Mouse (Mus musculus): ENCODE data around the gene Tnfaip2. TPM values are rescaled to one million over a fixed set of nuclear protein-coding genes. Genes with fewer than 3 reads are reported as not detected.

Tnfaip2 gene
- polyA plus RNA-seq, 1 experiment from 2014 or later = 1.1 TPM

- 9% methylated on average over 9 of the region's 9 CpGs for WGBS
- no peak overlapping the region for H3K4me3 ChIP-seq (ENCODE audit: low read depth, low read length)
- peaks cover 94% of the 10 kb centered on the region for H3K27me3 ChIP-seq (replicated peaks; ENCODE audit: control insufficient read depth, insufficient read depth, low read length)
- H3K9me3 ChIP-seq (replicated peaks; ENCODE audit: control insufficient read depth, low read length) = no peaks in the 10 kb centered on the region
- H3K4me1 ChIP-seq (ENCODE audit: control insufficient read depth, insufficient read depth, low read length) = peaks cover 4% of the 10 kb centered on the region
- H3K27ac ChIP-seq (ENCODE audit: low read depth, low read length) = no peak overlapping the region
- no peak for DNase-seq (ENCODE audit: low spot score)
- no peak overlapping the region for H3K4me2 ChIP-seq (ENCODE audit: low read length)
- no peak for ATAC-seq
- H3K36me3 ChIP-seq (ENCODE audit: control insufficient read depth, insufficient read depth, low read length) = no peaks in the 10 kb centered on the region
- H3K9ac ChIP-seq (ENCODE audit: low read length) = no peak overlapping the region
Observed at GRCm38 (mm10) chr12:111447350-111447749, 5.1 kb downstream of the Tnfaip2 start.

GRCm38 (mm10) chr12:111447898-111448760, 5.9 kb downstream of the Tnfaip2 start:
- Histone ChIP-seq H3K9ac (ENCODE audit: low read length) (no peak overlapping the region), H3K27ac (ENCODE audit: low read depth, low read length) (no peak overlapping the region), H3K4me1 (ENCODE audit: control insufficient read depth, insufficient read depth, low read length) (no peaks in the 10 kb centered on the region), H3K36me3 (ENCODE audit: control insufficient read depth, insufficient read depth, low read length) (no peaks in the 10 kb centered on the region), H3K4me2 (ENCODE audit: low read length) (no peak overlapping the region), H3K27me3 (replicated peaks; ENCODE audit: control insufficient read depth, insufficient read depth, low read length) (peaks cover 86% of the 10 kb centered on the region), H3K9me3 (replicated peaks; ENCODE audit: control insufficient read depth, low read length) (no peaks in the 10 kb centered on the region), H3K4me3 (ENCODE audit: low read depth, low read length) (no peak overlapping the region)
- ATAC-seq = no peak
- no peak for DNase-seq (ENCODE audit: low spot score)
- 15% methylated on average over 22 of the region's 22 CpGs for WGBS

DNA sequence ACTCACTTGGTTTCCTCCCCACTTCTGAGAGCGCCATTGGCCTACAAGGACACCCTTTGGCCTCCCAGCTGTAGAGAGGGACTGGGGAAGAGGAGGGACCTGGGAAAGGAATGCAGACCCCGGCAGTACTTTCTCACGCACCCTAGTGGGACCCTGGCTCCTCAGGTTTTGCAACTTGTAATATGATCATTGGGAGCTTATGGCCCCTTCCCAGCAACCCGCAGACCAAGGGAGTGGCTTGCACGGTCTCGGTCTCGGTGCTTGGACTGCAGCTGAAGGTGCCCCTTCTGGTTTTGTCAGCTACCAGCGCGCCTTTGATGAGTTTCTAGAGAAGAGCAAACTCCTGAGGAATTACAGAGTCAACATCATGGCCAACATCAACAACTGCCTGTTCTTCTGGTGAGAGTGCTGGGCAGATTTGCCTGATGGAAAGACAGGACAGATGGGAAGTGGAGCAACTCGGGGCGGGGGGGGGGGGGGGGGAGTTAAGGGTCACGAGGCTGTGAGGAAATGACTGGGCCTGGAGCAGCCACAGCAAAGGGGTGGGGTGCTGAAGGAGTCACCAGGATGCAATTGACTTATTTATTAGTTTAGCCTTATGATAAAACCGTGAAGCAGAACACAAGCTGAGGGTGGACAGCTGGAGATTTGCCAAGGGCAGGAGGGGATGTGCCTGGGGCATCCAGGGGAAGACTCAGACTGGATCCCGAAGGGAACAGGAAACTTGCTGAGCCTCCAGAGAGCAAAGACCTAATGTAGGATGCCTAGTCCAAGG, 6.8 kb downstream of the Tnfaip2 start:
- H3K4me3 ChIP-seq (ENCODE audit: low read depth, low read length) = no peak overlapping the region
- peaks cover 76% of the 10 kb centered on the region for H3K27me3 ChIP-seq (replicated peaks; ENCODE audit: control insufficient read depth, insufficient read depth, low read length)
- no peak overlapping the region for H3K4me2 ChIP-seq (ENCODE audit: low read length)
- ATAC-seq = no peak
- no peak for DNase-seq (ENCODE audit: low spot score)
- no peaks in the 10 kb centered on the region for H3K4me1 ChIP-seq (ENCODE audit: control insufficient read depth, insufficient read depth, low read length)
- WGBS = 24% methylated on average over 13 of the region's 14 CpGs
- no peak overlapping the region for H3K27ac ChIP-seq (ENCODE audit: low read depth, low read length)
- H3K36me3 ChIP-seq (ENCODE audit: control insufficient read depth, insufficient read depth, low read length) = no peaks in the 10 kb centered on the region
- H3K9ac ChIP-seq (ENCODE audit: low read length) = no peak overlapping the region
- no peaks in the 10 kb centered on the region for H3K9me3 ChIP-seq (replicated peaks; ENCODE audit: control insufficient read depth, low read length)

- Histone ChIP-seq H3K36me3 (ENCODE audit: control insufficient read depth, insufficient read depth, low read length) (no peaks in the 10 kb centered on the region), H3K27ac (ENCODE audit: low read depth, low read length) (no peak overlapping the region), H3K9me3 (replicated peaks; ENCODE audit: control insufficient read depth, low read length) (no peaks in the 10 kb centered on the region), H3K4me2 (ENCODE audit: low read length) (no peak overlapping the region), H3K4me1 (ENCODE audit: control insufficient read depth, insufficient read depth, low read length) (no peaks in the 10 kb centered on the region), H3K9ac (ENCODE audit: low read length) (no peak overlapping the region), H3K4me3 (ENCODE audit: low read depth, low read length) (no peak overlapping the region), H3K27me3 (replicated peaks; ENCODE audit: control insufficient read depth, insufficient read depth, low read length) (peaks cover 64% of the 10 kb centered on the region)
- DNase-seq (ENCODE audit: low spot score) = no peak
- no peak for ATAC-seq
- WGBS = 58% methylated on average over 6 of the region's 6 CpGs
Observed at GRCm38 (mm10) chr12:111450359-111450758, 8.1 kb downstream of the Tnfaip2 start.

- H3K27ac ChIP-seq (ENCODE audit: low read depth, low read length) = no peak overlapping the region
- no peaks in the 10 kb centered on the region for H3K4me1 ChIP-seq (ENCODE audit: control insufficient read depth, insufficient read depth, low read length)
- peaks cover 52% of the 10 kb centered on the region for H3K27me3 ChIP-seq (replicated peaks; ENCODE audit: control insufficient read depth, insufficient read depth, low read length)
- no peak overlapping the region for H3K4me2 ChIP-seq (ENCODE audit: low read length)
- 84% methylated on average over 7 of the region's 7 CpGs for WGBS
- no peak for ATAC-seq
- H3K4me3 ChIP-seq (ENCODE audit: low read depth, low read length) = no peak overlapping the region
- H3K9ac ChIP-seq (ENCODE audit: low read length) = no peak overlapping the region
- no peaks in the 10 kb centered on the region for H3K9me3 ChIP-seq (replicated peaks; ENCODE audit: control insufficient read depth, low read length)
- no peaks in the 10 kb centered on the region for H3K36me3 ChIP-seq (ENCODE audit: control insufficient read depth, insufficient read depth, low read length)
- DNase-seq (ENCODE audit: low spot score) = no peak
Observed at GRCm38 (mm10) chr12:111451561-111451960, 9.3 kb downstream of the Tnfaip2 start.

DNA sequence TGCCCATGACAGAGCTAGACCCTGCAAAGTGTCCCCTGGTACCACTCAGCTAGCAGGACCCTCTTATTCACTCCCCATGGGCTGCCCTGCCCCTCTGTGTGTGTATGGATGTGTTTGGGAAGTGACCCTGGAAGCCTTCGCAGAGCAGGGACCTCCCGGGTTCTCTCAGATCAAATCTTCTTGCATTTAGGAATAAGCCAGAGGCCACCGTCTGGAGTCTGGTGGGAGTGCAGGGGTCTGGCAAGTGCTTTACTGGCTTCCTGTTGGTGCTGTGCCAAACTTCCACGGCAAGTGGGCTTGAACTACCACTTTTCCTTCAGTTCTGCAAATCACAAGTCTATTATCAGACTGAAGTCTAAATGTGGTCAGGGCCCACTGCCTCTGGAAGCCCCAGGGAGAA, 11.8 kb downstream of the Tnfaip2 start:
- ATAC-seq (no peak), DNase-seq (ENCODE audit: low spot score) (no peak)
- H3K9ac ChIP-seq (ENCODE audit: low read length) = no peak overlapping the region
- H3K36me3 ChIP-seq (ENCODE audit: control insufficient read depth, insufficient read depth, low read length) = no peaks in the 10 kb centered on the region
- no peak overlapping the region for H3K4me2 ChIP-seq (ENCODE audit: low read length)
- H3K27ac ChIP-seq (ENCODE audit: low read depth, low read length) = no peak overlapping the region
- no peak overlapping the region for H3K4me3 ChIP-seq (ENCODE audit: low read depth, low read length)
- H3K27me3 ChIP-seq (replicated peaks; ENCODE audit: control insufficient read depth, insufficient read depth, low read length) = peaks cover 27% of the 10 kb centered on the region
- 40% methylated on average over 4 of the region's 4 CpGs for WGBS
- H3K4me1 ChIP-seq (ENCODE audit: control insufficient read depth, insufficient read depth, low read length) = no peaks in the 10 kb centered on the region
- H3K9me3 ChIP-seq (replicated peaks; ENCODE audit: control insufficient read depth, low read length) = no peaks in the 10 kb centered on the region

DNA sequence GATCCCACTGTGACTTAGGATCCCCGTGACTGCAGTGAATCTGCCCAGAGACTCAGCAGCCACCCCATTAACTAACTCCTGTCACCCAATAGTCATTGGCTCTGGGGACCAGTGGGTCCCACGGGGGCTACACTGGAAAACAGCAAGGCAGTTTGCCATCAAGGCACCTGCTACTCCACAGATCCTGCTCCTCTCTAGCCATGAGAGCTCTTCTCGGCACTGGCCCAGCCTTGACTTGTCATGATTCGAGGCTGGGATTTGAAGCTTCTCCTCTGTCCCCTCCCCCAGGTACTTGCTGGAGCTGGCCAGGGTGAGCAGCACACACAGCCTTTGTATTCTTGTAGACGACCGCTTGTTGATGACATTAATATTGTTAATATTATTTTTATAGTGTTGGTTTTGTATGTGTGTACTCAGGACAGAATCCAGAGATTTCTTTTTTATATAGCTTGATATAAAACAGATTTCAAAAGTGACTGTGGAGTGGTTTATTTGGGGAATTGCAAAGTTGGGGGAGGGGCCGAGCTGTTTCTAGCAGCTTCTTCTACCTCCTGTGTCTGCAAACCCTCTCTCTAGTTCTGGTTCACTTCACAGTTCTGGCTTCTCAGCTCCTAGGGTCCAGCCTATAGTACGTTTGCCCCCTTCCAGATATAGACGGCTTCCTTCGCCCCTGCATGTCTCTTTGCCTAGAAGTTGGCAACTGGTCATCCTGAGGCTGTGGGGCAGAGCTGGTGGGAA, 12.4 kb downstream of the Tnfaip2 start:
- WGBS = 64% methylated on average over 10 of the region's 10 CpGs
- Histone ChIP-seq H3K4me3 (ENCODE audit: low read depth, low read length) (no peak overlapping the region), H3K36me3 (ENCODE audit: control insufficient read depth, insufficient read depth, low read length) (no peaks in the 10 kb centered on the region), H3K4me1 (ENCODE audit: control insufficient read depth, insufficient read depth, low read length) (no peaks in the 10 kb centered on the region), H3K27ac (ENCODE audit: low read depth, low read length) (no peak overlapping the region), H3K4me2 (ENCODE audit: low read length) (no peak overlapping the region), H3K9me3 (replicated peaks; ENCODE audit: control insufficient read depth, low read length) (no peaks in the 10 kb centered on the region), H3K9ac (ENCODE audit: low read length) (no peak overlapping the region), H3K27me3 (replicated peaks; ENCODE audit: control insufficient read depth, insufficient read depth, low read length) (peaks cover 22% of the 10 kb centered on the region)
- ATAC-seq (no peak), DNase-seq (ENCODE audit: low spot score) (no peak)

DNA sequence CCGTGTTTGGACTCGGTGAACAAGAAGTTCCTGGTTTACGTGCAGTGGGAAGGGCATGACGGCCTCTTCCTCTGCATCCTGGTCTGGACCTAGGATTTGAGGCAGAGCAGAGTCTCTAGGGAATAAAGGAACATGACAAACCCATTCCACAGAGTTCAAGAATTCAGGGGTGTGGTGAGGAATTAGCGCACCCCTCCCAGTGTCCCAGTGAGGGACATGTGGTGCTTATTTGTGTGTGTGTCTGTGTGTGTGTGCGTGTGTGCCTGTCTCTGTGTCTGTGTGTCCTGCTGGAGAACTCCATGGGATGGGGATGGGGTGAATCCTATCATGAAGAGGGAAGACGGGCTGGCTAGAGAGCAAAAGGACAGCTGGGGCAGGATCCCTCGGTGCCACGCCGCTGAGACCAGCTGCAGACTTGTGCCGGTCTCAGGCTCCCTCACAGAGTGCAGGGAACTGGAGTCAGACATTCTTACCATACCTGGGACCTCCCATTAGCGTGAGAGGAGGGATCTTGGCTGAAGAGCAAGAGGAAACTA, 13.1 kb downstream of the Tnfaip2 start:
- ATAC-seq = no peak
- Histone ChIP-seq H3K4me3 (ENCODE audit: low read depth, low read length) (no peak overlapping the region), H3K36me3 (ENCODE audit: control insufficient read depth, insufficient read depth, low read length) (no peaks in the 10 kb centered on the region), H3K4me1 (ENCODE audit: control insufficient read depth, insufficient read depth, low read length) (no peaks in the 10 kb centered on the region), H3K9me3 (replicated peaks; ENCODE audit: control insufficient read depth, low read length) (no peaks in the 10 kb centered on the region), H3K4me2 (ENCODE audit: low read length) (no peak overlapping the region), H3K9ac (ENCODE audit: low read length) (no peak overlapping the region), H3K27ac (ENCODE audit: low read depth, low read length) (no peak overlapping the region), H3K27me3 (replicated peaks; ENCODE audit: control insufficient read depth, insufficient read depth, low read length) (peaks cover 21% of the 10 kb centered on the region)
- DNase-seq (ENCODE audit: low spot score) = no peak
- WGBS = 75% methylated on average over 12 of the region's 12 CpGs

Data from forebrain, embryonic 14.5 days (tissue).